Mouse (Mus musculus) bone marrow, adult 2 months (tissue): Measurements from ENCODE around the gene Arhgap19.

Experiments used
- CTCF ChIP-seq: fragments of 200-500 bp; IDR thresholded peaks from 2 replicates; pipeline ENCODE4 v1.5.1; 2011; ENCODE audit warnings: low read length, control low read depth; ENCODE audit not compliant: control insufficient read depth, insufficient read depth
- POLR2A ChIP-seq: fragments of 200-500 bp; IDR thresholded peaks from 2 replicates; pipeline ENCODE4 v1.6.1; 2011; ENCODE audit warnings: low read depth, mild to moderate bottlenecking, control low read depth, low read length, borderline replicate concordance; ENCODE audit not compliant: control insufficient read depth

DNA sequence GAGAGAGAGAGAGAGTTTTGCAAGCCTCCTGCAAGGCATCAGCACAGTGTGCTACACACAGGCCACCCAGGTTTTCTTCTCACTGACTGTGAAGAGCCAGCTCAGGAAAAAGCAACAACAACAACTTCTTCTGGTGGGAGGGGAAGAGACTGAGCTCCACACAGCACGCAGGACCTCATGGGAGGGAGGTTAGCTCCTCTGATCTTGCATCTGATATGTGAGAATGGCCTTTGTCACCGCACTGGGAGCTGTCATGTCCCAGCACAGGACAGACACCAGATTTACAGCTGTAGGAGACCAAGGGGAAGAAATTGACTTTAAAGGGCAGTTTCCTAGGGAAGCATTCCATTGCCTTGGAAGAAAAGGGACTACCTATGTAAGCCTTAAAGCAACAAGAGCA is 78.5 kb downstream of the Arhgap19 start:
- TF ChIP-seq CTCF (no peak), POLR2A (no peak)
